Mouse (Mus musculus) T-helper 2 cell (primary cell): ENCODE data around the gene Prtg.

Experiments
- in situ Hi-C: fragments of 300-600 bp; cut with MboI, MseI; formaldehyde crosslinking; loops from one replicate; pipeline ENCODE4 v1.15.1; 2025; ENCODE audit warnings: high pct_unique_total_duplicates

Prtg gene

DNA sequence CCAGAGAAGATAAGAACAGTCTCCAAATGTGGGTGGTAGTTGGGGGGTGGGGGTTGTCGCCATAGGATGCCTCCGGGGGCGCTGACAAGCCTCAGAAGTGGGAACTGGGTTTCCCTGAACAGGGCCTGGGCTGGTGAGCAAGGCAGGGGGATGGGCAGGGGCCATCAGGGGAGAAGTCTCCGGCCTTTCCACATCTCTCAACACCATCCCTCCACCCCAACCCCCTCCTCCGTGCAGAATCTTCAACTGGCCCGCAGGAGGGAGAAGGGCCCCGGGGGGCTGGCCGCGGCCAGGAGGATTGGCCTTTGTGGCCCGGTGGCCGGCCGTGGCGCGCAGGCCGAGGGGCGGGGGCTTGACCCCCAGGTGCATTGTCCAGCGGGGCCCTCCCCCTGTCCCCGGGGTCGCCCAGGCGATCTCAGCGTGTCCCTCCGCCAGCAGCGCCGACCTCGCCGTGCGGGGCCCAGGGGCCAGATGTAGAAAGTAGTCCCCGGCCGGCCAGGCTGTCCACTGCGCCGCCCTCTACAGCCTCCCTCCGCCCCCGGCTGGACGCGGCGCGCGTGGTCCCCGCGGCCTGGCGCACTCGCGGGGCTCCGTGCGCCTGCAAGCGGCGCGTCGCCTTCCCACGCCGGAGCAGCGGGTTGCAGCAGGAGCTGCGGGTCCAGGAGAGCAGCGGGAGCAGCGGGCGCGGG, at the start of gene Prtg:
Prtg (plus strand) TSS at position 144 of the 689 bp plus-strand sequence.
- in situ Hi-C loops: no loop called here

DNA sequence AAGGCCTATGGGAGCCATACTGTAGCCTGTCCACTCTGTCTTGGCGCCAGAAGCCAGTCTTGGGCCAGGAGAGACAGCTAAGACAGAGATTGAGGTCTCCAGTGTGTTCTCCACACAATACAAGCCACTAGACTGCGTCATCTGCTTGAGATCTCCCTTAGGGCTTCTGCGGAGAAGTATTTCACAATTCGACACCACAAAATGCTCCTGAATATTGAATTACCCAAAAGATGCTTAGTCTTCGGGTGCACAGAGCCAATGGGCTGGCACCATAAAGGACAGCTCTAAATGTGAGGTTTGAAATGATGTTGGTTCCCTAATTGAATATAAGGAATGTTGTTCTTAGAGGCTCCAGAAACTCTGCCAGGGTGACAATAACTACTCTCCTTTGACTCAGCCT, 49.5 kb upstream of the Prtg start:
- in situ Hi-C loops: no loop called here

- in situ Hi-C loops: no loop called here
Observed at GRCm38 (mm10) chr9:72758705-72759131, 48.0 kb upstream of the Prtg start.

DNA sequence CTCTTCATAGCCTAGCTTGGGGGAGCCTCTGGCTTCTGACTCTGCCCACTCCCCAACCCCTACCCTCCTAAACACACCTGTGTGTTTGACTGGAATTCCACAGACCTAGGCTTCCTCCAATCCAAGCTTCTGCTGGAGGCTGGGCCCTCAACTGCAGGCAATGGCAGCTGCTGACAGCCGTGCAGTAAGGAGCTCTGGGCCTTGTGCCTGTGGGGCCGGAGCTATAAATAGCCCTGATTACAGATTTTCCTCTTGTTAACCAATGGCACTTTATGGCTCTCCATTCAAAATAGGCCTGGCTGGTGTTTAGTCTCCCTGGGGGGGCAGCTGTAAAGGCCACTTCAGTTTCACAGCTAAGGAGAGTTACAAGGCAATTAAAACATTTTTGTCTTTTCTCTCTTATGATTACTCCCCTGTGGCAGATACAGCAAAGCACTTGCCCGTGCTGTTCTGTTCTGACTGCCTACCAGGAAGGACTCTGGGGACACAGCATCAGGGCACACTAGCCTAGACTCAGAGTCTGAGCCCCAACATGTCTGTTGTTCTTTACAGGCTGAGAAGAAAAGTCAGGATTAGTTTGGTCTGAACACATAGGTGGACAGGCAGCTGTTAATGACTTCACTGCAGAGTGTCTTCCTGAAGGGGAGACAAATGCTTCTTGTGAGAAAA, 43.5 kb upstream of the Prtg start:
- in situ Hi-C loops: no loop called here

GRCm38 (mm10) chr9:72766789-72767349, 39.8 kb upstream of the Prtg start:
- in situ Hi-C loops: loop anchor here (5.0 kb wide), 1 partner anchor 120 kb away; no protein-coding TSS in a partner anchor

GRCm38 (mm10) chr9:72775022-72775421, 31.7 kb upstream of the Prtg start:
- in situ Hi-C loops: no loop called here

DNA sequence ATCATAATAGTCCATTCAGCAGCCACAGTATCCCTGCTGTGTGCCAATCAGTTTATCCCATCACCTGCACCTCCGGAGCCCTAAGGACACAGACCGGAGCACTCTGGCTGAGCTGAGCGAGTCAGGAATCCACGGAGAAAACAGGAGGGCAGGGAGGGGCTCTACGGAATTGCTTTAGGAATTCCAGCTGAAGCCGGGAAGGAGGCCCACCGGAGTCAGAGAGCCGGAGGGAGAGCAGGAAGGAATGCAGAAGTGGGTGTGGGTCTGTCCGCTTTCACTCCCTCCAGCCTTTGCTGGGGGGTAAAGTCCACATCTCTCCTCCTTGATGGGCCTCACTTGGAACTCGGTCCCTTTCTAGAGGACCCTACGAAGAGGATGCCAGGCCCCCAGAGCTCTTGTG, 27.7 kb upstream of the Prtg start:
- in situ Hi-C loops: no loop called here

DNA sequence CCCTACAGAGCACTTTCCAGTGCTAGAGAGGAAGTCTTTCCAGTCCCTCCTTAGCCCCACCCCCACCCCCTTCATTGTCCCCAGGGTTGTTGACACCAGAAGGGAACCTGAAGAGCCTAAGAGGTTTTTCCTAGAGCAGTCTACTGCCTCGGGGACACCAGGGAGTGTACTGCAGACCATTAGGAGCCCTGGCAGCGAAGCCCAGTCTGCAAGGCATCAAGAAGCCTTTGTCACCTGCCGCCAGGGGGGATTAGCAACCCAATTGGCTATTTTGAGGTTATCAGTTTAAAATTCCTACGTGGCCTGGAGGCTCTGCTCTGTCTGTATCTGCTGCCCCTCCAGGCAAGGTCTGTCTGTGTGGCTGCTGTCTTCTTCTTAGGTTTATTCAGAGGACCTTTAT, 26.9 kb upstream of the Prtg start:
- in situ Hi-C loops: no loop called here

DNA sequence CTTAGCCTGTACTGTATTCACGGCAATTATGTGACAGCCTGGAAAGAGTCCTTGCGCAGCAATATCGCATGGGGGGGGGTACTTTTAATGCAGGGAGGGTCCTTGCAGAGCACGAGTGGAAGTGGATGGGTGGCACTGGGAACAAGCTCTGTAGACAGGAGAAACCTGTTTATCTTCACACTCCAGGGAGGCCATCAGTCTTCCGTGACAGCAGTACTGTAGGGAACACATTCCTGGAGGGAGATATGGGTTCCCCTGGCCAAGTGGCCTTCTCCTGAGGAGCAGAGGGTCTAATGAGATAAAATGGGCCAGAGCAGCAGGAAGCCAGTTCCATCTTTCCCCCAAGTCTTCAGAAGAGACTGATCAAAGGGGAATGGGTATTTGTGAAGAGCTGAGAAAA, 26.0 kb upstream of the Prtg start:
- in situ Hi-C loops: no loop called here

GRCm38 (mm10) chr9:72781466-72781865, 25.2 kb upstream of the Prtg start:
- in situ Hi-C loops: no loop called here

- in situ Hi-C loops: no loop called here
Observed at GRCm38 (mm10) chr9:72782121-72782520, 24.6 kb upstream of the Prtg start.

GRCm38 (mm10) chr9:72787732-72788131, 18.9 kb upstream of the Prtg start:
- in situ Hi-C loops: no loop called here

- in situ Hi-C loops: no loop called here
Observed at GRCm38 (mm10) chr9:72790530-72791212, 16.0 kb upstream of the Prtg start.

DNA sequence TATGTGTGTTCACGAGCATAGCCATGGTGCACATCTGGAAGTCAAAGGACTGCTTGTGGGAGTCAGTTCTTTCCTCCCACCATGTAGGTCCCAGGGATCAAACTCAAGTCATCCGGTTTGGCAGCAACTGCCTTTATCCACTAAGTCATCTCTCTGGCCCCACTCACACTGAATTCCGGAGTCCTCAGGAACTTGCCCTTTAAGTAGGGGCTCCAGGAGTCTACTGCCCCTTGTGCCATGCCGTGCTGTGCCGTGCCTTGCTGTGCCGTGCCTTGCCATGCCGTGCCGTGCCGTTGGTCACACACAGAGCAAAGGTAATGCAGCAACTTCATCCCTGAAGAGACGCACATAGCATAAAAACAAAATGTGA, 15.5 kb upstream of the Prtg start:
- in situ Hi-C loops: no loop called here

GRCm38 (mm10) chr9:72791681-72792080, 15.0 kb upstream of the Prtg start:
- in situ Hi-C loops: no loop called here

DNA sequence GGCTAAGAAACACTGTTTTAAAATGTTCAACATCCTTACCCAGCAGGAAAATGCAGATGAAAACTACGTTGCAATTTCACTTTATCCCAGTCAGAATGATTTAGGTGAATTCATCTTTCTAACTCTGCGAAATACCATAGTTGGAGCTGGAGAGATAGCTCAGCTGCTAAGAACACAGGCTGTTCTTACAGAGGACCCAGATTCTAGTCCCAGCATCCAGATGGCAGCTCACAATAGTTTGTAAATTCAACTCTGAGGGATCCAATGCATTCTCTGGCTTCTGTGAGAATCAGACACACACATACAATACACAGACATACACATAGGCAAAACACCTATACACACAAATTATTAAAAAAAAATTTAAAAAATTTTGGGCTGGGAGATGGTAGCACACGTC, 11.4 kb upstream of the Prtg start:
- in situ Hi-C loops: no loop called here

DNA sequence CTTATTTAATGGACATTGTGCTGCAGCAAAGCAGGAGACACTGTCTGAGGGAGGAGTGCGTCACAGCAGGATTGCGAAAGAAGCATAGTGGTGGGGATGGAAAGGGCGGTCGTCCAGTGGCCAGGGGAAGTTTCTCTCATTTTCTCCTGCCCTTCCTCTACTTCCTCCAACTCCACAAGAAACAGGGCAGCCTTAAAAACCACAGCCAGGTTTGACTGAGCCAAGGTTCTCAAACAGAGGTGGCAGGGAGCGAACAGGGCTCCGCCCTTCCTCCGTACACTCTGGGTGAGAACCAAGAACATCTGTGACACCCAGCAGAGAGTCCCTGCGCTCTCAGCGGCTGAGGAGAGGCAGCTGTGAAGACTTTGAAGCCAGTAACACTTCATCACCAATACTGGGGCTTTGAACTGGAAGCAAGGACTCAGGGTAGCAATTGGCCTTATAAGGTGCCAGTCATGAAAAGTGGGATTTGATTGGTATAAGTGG, 9.5 kb upstream of the Prtg start:
- in situ Hi-C loops: no loop called here

DNA sequence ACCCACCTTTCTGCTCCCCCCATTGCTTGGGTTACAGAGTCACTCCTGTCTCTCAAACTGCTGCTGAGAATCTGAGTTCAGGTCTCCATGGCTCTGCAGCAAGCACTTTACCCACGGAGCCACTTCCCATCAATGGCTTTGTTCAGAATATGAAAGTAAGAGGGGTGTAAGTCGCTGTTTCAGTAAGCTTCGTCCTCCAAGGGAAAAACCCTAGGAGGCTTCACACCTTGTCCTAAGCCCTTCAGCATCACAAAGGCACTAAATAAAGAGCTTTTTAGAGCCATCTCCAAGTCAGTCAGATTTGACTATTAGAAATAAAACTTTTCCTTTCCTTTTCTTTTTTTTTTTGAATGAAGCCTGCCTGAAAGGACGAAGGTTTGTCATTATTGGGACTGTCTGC, 3.4 kb upstream of the Prtg start:
- in situ Hi-C loops: no loop called here

GRCm38 (mm10) chr9:72806146-72806545, 528 bp upstream of the Prtg start:
- in situ Hi-C loops: no loop called here

- in situ Hi-C loops: no loop called here
Observed at GRCm38 (mm10) chr9:72807420-72808005, 839 bp downstream of the Prtg start.

DNA sequence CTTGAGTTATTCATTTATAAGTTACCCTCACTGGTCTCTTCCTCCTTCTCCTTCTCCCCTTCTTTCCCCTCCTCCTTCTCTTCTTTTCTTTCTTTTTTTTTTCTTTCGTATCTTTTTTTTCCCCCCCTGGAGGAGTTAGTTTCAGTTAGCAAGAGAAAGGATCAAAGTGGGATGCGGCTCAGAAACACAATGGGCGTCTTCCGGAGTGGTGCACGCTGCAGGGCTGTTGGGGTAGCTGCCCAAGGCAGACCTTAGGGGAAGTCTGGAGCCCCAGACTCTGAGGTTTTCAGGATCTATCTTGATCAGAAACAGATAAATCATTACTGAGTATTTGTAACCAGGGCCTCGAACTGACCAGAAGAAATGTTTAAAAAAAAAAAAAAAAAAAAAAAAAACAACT, 1.5 kb downstream of the Prtg start:
- in situ Hi-C loops: no loop called here

DNA sequence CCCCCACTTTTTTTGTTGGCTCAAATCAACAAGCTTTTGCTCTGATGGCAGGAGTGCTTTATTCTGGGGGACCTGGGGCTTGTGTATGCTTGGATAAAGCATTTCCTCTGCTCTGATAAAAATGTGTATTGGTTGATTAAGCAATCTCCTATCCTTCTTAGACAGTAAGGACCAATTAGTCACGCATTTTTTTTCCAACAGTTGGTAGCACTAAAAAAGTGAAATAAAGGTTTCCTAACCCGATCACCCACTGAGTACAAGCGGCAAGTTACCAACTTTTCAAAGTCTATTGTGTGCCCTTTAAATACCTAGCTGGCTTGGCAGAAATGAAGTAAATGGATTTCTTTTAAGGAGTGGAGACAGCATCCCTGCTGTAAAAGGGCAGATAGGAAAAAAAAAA, 1.9 kb downstream of the Prtg start:
- in situ Hi-C loops: no loop called here
